Mouse (Mus musculus) bone marrow macrophage, adult 2 months (primary cell): Measurements from ENCODE around the gene Btbd1.

Experiments
- CTCF ChIP-seq: IDR thresholded peaks from 2 replicates; pipeline ENCODE4 v1.5.1; 2012; ENCODE audit warnings: low read depth, mild to moderate bottlenecking, low read length, moderate library complexity
- POLR2A ChIP-seq: IDR thresholded peaks from 2 replicates; pipeline ENCODE4 v1.6.1; 2012; ENCODE audit warnings: mild to moderate bottlenecking, low read depth, low read length, borderline replicate concordance

DNA sequence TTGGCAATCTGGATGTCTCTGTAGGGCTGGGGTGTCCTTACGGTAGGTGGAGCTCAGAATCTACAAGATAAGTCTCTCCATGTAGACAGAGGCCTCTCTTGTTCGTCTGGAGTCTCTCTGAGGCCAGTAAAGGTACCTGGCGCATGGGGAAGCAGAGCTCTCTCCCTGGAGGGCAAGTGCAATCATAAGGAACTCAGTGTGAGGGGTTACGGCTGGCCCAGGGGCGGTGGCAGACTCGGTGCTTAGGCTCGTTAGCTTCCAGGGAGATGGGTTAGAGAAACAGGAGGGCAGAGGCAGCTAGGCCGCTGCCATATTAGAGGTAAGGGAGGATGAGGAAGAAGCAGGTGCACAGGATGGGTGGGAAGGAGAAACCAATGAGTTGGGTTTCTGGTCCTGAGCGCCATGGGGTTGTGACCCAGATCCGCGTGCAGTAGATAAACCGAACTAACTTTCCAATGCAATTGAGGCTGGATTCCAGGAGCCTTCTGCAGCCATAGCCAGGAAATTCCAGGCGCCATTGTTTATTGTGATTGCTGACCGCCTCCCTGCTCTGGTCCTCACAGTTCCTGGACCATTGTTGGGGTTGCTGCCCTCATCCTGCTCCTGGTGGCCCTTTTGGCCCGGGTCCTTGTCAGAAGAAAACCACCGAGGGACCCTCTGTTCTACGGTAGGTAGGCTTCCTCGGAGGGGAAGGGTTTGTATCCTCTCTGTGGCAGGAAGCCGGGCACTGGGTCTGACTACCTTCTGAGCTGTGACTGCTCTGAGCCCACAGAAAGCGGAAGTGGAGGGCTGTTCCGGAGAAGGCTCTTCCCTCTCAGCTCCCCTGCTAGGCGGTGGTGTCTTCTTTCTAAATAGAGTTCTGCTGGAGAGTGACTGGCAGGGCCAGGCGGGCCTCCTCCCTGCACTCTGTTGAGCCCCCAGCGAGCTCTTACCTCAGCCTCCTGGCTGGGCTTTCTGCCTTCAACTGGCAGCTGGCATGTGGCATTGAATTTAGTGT, 33.7 kb upstream of the Btbd1 start:
- TF ChIP-seq CTCF (no peak; the same call in 1 of the 2 replicates), POLR2A (no peak)
